Mouse (Mus musculus) intestine, embryonic 14.5 days (tissue): ENCODE data around the gene Rundc3a. TPM values are rescaled to one million over a fixed set of nuclear protein-coding genes. Genes with fewer than 3 reads are reported as not detected.

Source experiments
- ATAC-seq: fragments of 200-750 bp; cut with Nextera tagmentation; replicated peaks from 2 replicates; pipeline ENCODE4 v1.8.0; 2017; ENCODE audit warnings: low read depth, moderate number of reproducible peaks, moderate TSS enrichment, moderate library complexity; ENCODE audit not compliant: low FRiP score, low TSS enrichment
- DNase-seq: peaks from one replicate; pipeline ENCODE4 v3.0.0-alpha.2; 2018; ENCODE audit warnings: low spot score
- H3K27ac ChIP-seq: fragments of 300-500 bp; sonication (generic); 2 replicates; pipeline ENCODE4 v1.5.1; 2014; ENCODE audit warnings: low read depth, mild to moderate bottlenecking, control low read depth
- H3K27me3 ChIP-seq: fragments of 300-500 bp; sonication (generic); replicated peaks from 2 replicates; pipeline ENCODE4 v1.6.1; 2014; ENCODE audit warnings: low read length, control low read depth; ENCODE audit not compliant: control insufficient read depth, insufficient read depth
- H3K36me3 ChIP-seq: fragments of 300-500 bp; sonication (generic); 2 replicates; pipeline ENCODE4 v1.6.1; 2014; ENCODE audit warnings: low read length, control low read depth; ENCODE audit not compliant: control insufficient read depth, insufficient read depth
- H3K4me1 ChIP-seq: fragments of 300-500 bp; sonication (generic); replicated peaks from 2 replicates; pipeline ENCODE4 v1.6.1; 2014; ENCODE audit warnings: low read length, control low read depth, mixed read lengths; ENCODE audit not compliant: control insufficient read depth, insufficient read depth
- H3K4me2 ChIP-seq: fragments of 300-500 bp; sonication (generic); 2 replicates; pipeline ENCODE4 v1.6.1; 2014; ENCODE audit warnings: low read length
- H3K4me3 ChIP-seq: fragments of 300-500 bp; sonication (generic); 2 replicates; pipeline ENCODE4 v1.5.1; 2014; ENCODE audit warnings: low read depth, low read length, control low read depth, mixed read lengths
- H3K9ac ChIP-seq: fragments of 300-500 bp; sonication (generic); 2 replicates; pipeline ENCODE4 v1.6.1; 2014; ENCODE audit warnings: mild to moderate bottlenecking, low read length
- H3K9me3 ChIP-seq: fragments of 300-500 bp; sonication (generic); 2 replicates; pipeline ENCODE4 v1.6.1; 2016; ENCODE audit warnings: low read length, control low read depth; ENCODE audit not compliant: control insufficient read depth
- WGBS: fragments of 180-500 bp; shearing (Covaris S2); extraction: QIAGEN DNeasy Blood & Tissue Kit; methylation state at CpG from one replicate; pipeline ENCODE4 v1.1.7; 2014; 5-methylcytosine and 5-hydroxymethylcytosine counted together
- polyA plus RNA-seq: library from polyadenylated mRNA; unstranded; fragments of >200 nt; fragmentation: Nextera tagmentation; extraction: Ambion mirVana; gene quantifications from 2 replicates; pipeline ENCODE4 v1.2.1, GENCODE M21; 2014

The Rundc3a gene
- polyA plus RNA-seq, 1 experiment from 2014 or later: 10.0 TPM

DNA sequence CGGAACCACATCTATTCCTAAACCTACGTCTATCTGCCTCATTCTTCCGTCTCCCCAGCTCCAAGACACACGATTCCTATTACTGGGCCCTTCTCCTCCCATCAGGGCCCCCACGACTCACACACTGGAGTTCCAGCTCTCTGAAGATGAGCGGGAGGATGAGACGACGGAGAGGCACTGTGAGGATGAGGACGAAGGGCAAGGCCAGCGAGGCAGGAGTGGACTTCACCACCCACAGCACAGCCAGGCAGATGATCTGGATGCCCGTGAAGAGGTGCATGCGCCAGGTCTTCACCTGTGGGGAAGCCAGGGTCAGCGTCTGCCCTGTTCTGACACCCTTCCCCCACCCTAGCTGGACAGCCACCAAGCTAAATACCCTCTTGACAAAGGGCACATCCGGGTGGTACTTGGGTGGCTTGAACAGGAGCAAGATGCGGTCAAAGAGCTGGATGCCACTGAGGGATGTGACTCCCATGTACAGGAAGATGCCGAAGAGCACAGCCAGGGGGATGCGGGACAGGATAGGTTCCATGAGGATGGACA is 42.2 kb upstream of the Rundc3a start:
- Histone ChIP-seq H3K4me2 (no peak overlapping the region), H3K9ac (no peak overlapping the region), H3K4me1 (no peaks in the 10 kb centered on the region), H3K9me3 (no peaks in the 10 kb centered on the region), H3K4me3 (no peak overlapping the region), H3K27ac (no peak overlapping the region), H3K36me3 (no peaks in the 10 kb centered on the region), H3K27me3 (no peaks in the 10 kb centered on the region)
- ATAC-seq: no peak
- no peak for DNase-seq
- 87% methylated on average over 17 of the region's 17 CpGs for WGBS

DNA sequence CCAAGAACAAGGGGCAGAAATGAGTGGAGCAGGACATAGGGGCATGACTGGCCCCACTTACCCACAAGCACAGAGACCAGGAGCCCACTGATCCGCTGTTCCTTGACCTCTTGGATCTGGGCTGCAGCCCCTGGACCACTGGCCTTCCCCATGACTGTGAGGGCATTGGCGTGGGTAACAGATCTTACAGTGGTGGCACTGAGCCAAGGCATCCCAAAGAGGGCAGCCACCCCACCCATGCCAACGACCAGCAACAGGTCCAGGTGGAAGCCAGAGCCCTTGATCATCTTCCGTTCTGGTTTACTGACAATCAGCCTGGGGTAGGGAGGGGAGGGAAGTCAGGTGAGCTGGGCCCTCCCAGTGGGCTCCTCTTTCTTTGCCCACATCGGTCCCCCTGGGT is 40.8 kb upstream of the Rundc3a start:
- Histone ChIP-seq H3K9me3 (no peaks in the 10 kb centered on the region), H3K27me3 (0 out of 2 replicates have a peak, but pooled peaks cover 3% of the 10 kb centered on the region), H3K36me3 (no peaks in the 10 kb centered on the region), H3K4me2 (no peak overlapping the region), H3K4me1 (no peaks in the 10 kb centered on the region), H3K9ac (no peak overlapping the region), H3K27ac (no peak overlapping the region), H3K4me3 (no peak overlapping the region)
- no peak for DNase-seq
- WGBS: 64% methylated on average over 5 of the region's 5 CpGs
- no peak for ATAC-seq

DNA sequence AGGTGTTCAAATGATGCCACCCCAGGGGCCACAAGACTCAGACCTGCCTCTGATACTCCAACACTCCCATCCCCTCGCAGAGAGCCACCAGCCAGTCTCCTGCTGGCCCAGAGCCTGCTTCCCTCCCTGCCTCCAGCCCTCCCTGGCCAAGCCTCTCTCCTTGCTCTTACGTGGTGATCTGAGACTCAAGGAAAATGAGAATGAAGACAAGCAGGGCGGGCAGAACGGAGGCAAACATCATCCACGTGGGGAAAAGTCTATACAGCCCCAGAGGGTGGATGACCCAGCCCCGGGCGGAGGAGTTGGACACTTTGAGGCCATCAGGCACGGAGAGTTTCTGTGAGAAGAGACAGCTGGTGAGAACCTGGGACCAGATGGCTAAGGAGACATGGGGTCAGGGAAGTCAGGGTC is 40.2 kb upstream of the Rundc3a start:
- WGBS: 35% methylated on average over 8 of the region's 8 CpGs
- Histone ChIP-seq H3K9ac (no peak overlapping the region), H3K4me1 (no peaks in the 10 kb centered on the region), H3K4me2 (no peak overlapping the region), H3K27ac (no peak overlapping the region), H3K9me3 (no peaks in the 10 kb centered on the region), H3K27me3 (0 out of 2 replicates have a peak, but pooled peaks cover 3% of the 10 kb centered on the region), H3K4me3 (no peak overlapping the region), H3K36me3 (no peaks in the 10 kb centered on the region)
- ATAC-seq: no peak
- DNase-seq: no peak

DNA sequence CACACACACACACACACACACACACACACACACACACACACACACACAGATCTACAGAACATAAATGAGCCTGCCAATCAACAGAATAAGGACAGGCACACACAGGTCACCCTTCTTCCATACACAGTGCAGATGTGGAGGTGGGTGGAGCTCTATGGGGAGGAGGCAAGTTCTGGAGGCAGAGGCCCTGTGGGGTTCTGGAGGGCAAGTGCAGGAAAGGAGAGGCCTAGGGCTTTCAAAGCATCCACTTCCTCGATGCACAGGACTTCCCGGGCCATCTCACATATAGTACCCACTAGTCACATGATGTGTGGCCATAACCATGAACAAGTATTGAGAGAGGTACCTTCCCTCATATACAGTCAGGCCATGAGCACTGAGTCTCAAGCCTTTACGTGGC is 37.7 kb upstream of the Rundc3a start:
- ATAC-seq: no peak

DNA sequence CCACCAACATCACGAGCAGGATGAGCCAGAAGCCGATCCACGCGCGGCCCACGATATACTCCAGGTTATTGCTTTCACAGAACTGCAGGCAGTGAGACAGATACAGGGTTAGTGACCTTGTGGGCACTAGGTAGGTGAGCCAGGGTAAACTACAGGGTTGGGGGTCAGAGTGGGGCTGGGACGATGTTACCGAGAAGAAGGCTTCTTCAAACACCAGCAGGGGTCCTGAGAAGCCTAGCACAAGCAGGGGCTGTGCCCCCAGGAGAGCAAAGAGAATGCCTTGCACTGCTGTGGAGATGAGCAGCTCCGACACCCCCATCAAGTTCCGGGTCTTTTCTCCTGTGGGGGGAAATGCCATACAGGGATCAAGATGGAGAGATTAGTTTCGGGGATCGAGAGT is 37.0 kb upstream of the Rundc3a start:
- 75% methylated on average over 12 of the region's 12 CpGs for WGBS
- ATAC-seq: no peak
- no peak overlapping the region for H3K4me2 ChIP-seq
- H3K27me3 ChIP-seq: 0 out of 2 replicates have a peak, but pooled peaks cover 3% of the 10 kb centered on the region
- no peaks in the 10 kb centered on the region for H3K4me1 ChIP-seq
- H3K27ac ChIP-seq: no peak overlapping the region
- no peaks in the 10 kb centered on the region for H3K9me3 ChIP-seq
- no peak overlapping the region for H3K9ac ChIP-seq
- no peaks in the 10 kb centered on the region for H3K36me3 ChIP-seq
- no peak overlapping the region for H3K4me3 ChIP-seq
- no peak for DNase-seq

More for the DNA sequence above, 37.7 kb upstream of the Rundc3a start:
- no peak for DNase-seq
- H3K36me3 ChIP-seq: no peaks in the 10 kb centered on the region
- 0 out of 2 replicates have a peak, but pooled peaks cover 3% of the 10 kb centered on the region for H3K27me3 ChIP-seq
- H3K27ac ChIP-seq: no peak overlapping the region
- 80% methylated on average over 3 of the region's 3 CpGs for WGBS
- H3K4me3 ChIP-seq: no peak overlapping the region
- no peaks in the 10 kb centered on the region for H3K9me3 ChIP-seq
- H3K4me2 ChIP-seq: no peak overlapping the region
- H3K4me1 ChIP-seq: no peaks in the 10 kb centered on the region
- H3K9ac ChIP-seq: no peak overlapping the region

DNA sequence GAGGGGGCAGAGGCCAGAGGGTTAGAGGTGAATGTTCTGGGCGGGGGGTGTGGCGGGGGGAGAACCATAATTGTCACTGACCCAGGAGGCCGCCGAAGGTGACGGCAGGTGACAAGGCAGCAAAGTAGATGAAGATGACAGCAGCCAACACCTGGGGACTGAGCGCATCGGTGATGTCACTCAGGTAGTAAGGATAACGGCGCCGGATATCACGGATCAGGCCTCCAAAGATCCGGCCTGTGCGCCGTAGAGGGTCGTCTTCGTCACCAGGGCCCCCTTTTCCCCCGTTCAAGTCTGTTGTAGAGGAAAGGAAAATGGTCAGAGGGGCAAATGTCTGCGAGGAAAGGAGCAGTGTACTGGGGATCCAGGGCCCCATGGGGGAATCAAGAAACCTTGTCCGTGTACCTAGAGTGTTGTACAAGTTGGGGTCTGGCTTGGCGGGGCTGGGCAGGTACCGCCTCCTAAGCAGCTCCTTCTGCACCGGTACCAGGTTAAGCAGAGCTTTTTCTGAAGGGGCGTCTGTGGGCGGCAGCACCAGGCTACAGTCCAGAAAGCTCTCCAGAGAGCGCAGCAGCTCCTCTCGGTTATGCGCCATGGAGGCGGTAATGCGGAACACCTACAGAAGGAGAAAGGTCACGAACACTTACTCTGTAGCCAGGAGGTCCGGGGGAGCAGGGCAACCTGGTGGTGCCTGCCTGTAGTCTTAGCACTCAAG is 36.4 kb upstream of the Rundc3a start:
- Histone ChIP-seq H3K4me2 (no peak overlapping the region), H3K4me1 (no peaks in the 10 kb centered on the region), H3K9me3 (no peaks in the 10 kb centered on the region), H3K27me3 (0 out of 2 replicates have a peak, but pooled peaks cover 3% of the 10 kb centered on the region), H3K36me3 (no peaks in the 10 kb centered on the region), H3K27ac (no peak overlapping the region), H3K9ac (no peak overlapping the region), H3K4me3 (no peak overlapping the region)
- ATAC-seq: no peak
- WGBS: 64% methylated on average over 31 of the region's 31 CpGs
- DNase-seq: no peak

DNA sequence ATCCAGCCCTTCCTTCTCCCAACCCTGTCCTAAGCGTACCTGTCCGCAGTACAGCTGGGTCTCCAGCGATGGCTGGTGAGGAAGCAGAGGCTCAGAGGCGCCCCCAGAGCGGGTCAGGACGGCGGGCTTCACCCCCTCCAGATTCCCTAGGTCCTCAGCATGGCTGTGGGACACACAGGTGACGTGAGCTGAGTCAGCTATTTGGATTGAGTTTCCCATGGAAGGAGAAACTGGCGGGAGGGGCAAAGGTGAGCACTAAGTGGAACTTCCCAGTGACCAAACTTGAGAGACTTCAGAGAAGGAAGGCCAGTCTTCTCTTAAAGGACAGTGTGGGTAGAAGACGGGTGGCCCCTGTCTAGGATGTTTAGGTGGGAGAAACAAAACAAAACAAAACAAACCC is 34.8 kb upstream of the Rundc3a start:
- no peaks in the 10 kb centered on the region for H3K36me3 ChIP-seq

DNA sequence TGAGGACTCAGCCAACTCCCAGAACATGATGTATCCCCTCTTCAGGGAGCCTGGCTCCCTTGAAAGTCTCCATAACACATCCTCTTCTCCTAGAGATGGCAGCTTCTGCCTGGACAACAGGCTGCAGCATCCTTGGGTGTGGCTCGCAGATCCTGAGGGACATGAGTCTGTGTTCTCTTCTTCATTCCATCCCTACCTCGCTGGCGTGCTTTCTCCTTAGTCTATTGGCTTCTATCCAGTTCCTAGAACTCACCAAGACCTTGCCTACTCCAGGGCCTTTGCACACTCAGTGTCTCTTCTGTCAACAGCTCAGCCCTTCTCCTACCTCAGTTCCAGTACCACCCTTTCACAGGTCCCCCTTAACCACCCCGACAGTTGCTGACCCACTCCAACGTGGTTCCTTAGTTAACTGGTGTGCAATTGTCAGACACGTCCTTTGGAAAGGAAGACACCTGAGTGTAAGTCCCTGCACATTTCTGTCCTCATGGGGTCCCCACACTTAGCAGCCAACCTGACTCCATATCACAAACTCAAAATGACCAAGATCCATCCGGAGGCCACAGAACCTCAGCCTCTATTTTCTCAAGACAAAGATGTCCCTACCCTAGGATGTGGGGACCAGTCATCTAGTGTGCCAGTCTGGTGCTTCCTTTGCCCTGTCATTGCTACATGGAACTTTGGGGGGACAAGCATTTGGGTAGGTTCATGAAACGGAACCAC is 31.3 kb upstream of the Rundc3a start:
- Histone ChIP-seq H3K9me3 (no peaks in the 10 kb centered on the region), H3K4me3 (no peak overlapping the region), H3K27me3 (no peaks in the 10 kb centered on the region), H3K4me1 (no peaks in the 10 kb centered on the region), H3K9ac (no peak overlapping the region), H3K36me3 (no peaks in the 10 kb centered on the region), H3K27ac (no peak overlapping the region), H3K4me2 (no peak overlapping the region)
- 86% methylated on average over 8 of the region's 8 CpGs for WGBS
- no peak for DNase-seq
- ATAC-seq: no peak

More for the DNA sequence above, 34.8 kb upstream of the Rundc3a start:
- H3K27ac ChIP-seq: no peak overlapping the region
- no peak overlapping the region for H3K4me2 ChIP-seq
- ATAC-seq (no peak), DNase-seq (no peak)
- H3K4me3 ChIP-seq: no peak overlapping the region
- 61% methylated on average over 10 of the region's 10 CpGs for WGBS
- H3K9ac ChIP-seq: no peak overlapping the region
- no peaks in the 10 kb centered on the region for H3K4me1 ChIP-seq
- no peaks in the 10 kb centered on the region for H3K9me3 ChIP-seq
- H3K27me3 ChIP-seq: 0 out of 2 replicates have a peak, but pooled peaks cover 3% of the 10 kb centered on the region
